Mouse (Mus musculus) myocyte (in vitro differentiated cells): ENCODE measurements at regions not wholly inside any gene's neighbourhood (a gene's known extent, or its start where the extent isn't known, plus 50 kb on each side); places are given as distances from the start of the nearest gene placed in this dataset.

Source experiments
- H3K27me3 ChIP-seq: one replicate; pipeline ENCODE4 v1.6.1; 2011; ENCODE audit not compliant: control insufficient read depth, insufficient read depth, insufficient read length
- H3K36me3 ChIP-seq: one replicate; pipeline ENCODE4 v1.6.1; 2011; ENCODE audit not compliant: control insufficient read depth, insufficient read depth
- H3K4me2 ChIP-seq: one replicate; pipeline ENCODE4 v1.6.1; 2011; ENCODE audit warnings: low read depth, control low read depth
- H3K4me3 ChIP-seq: one replicate; pipeline ENCODE4 v1.5.1; 2011; ENCODE audit warnings: mild to moderate bottlenecking, control low read depth, moderate library complexity
- H3K79me2 ChIP-seq: one replicate; pipeline ENCODE4 v1.6.1; 2011; ENCODE audit not compliant: control insufficient read depth, insufficient read depth
- H3ac ChIP-seq: one replicate; pipeline ENCODE4 v1.6.1; 2011; ENCODE audit not compliant: control insufficient read depth, insufficient read length
- CEBPB ChIP-seq: IDR thresholded peaks from 2 replicates; pipeline ENCODE4 v1.6.1; 2011; ENCODE audit warnings: mild to moderate bottlenecking, moderate library complexity; ENCODE audit not compliant: poor library complexity, insufficient read depth, severe bottlenecking
- E2F4 ChIP-seq: IDR thresholded peaks from one replicate; pipeline ENCODE4 v1.6.1; 2011; ENCODE audit warnings: mild to moderate bottlenecking, control low read depth, moderate library complexity; ENCODE audit not compliant: insufficient read depth
- MAX ChIP-seq: IDR thresholded peaks from one replicate; pipeline ENCODE4 v1.6.1; 2011; ENCODE audit warnings: low read depth, mild to moderate bottlenecking, control low read depth
- MYOD1 ChIP-seq, 3 experiments: IDR thresholded peaks; one replicate each; pipeline ENCODE4 v1.6.1; 2011; ENCODE audit warnings: control low read depth in 2 of 3, low read depth in 2 of 3, mild to moderate bottlenecking in 2 of 3, moderate library complexity in 1 of 3; ENCODE audit not compliant: insufficient read length in 2 of 3, control insufficient read depth in 1 of 3
- MYOG ChIP-seq, 3 experiments: IDR thresholded peaks; one replicate each; pipeline ENCODE4 v1.6.1; 2011; ENCODE audit warnings: control low read depth in 2 of 3, low read depth in 2 of 3, mild to moderate bottlenecking in 2 of 3; ENCODE audit not compliant: insufficient read length in 2 of 3, control insufficient read depth in 1 of 3, insufficient read depth in 1 of 3
- POLR2A ChIP-seq: IDR thresholded peaks from one replicate; pipeline ENCODE4 v1.6.1; 2011; ENCODE audit warnings: low read depth, mild to moderate bottlenecking, control low read depth, moderate library complexity; ENCODE audit not compliant: insufficient read length
- POLR2AphosphoS2 ChIP-seq: IDR thresholded peaks from one replicate; pipeline ENCODE4 v1.6.1; 2011; ENCODE audit warnings: low read depth, control low read depth; ENCODE audit not compliant: insufficient read length
- REST ChIP-seq: IDR thresholded peaks from one replicate; pipeline ENCODE4 v1.6.1; 2011; ENCODE audit warnings: mild to moderate bottlenecking, control low read depth, moderate library complexity; ENCODE audit not compliant: insufficient read depth, insufficient read length
- SRF ChIP-seq: IDR thresholded peaks from one replicate; pipeline ENCODE4 v1.6.1; 2011; ENCODE audit warnings: low read depth; ENCODE audit not compliant: control insufficient read depth, insufficient read length
- TCF12 ChIP-seq: IDR thresholded peaks from one replicate; pipeline ENCODE4 v1.6.1; 2011; ENCODE audit warnings: mild to moderate bottlenecking, control low read depth; ENCODE audit not compliant: poor library complexity, insufficient read depth, severe bottlenecking
- TCF3 ChIP-seq: IDR thresholded peaks from one replicate; pipeline ENCODE4 v1.6.1; 2011; ENCODE audit warnings: low read depth, control low read depth; ENCODE audit not compliant: insufficient read length
- USF1 ChIP-seq: IDR thresholded peaks from one replicate; pipeline ENCODE4 v1.6.1; 2011; ENCODE audit warnings: low read depth, mild to moderate bottlenecking, control low read depth, moderate library complexity

DNA sequence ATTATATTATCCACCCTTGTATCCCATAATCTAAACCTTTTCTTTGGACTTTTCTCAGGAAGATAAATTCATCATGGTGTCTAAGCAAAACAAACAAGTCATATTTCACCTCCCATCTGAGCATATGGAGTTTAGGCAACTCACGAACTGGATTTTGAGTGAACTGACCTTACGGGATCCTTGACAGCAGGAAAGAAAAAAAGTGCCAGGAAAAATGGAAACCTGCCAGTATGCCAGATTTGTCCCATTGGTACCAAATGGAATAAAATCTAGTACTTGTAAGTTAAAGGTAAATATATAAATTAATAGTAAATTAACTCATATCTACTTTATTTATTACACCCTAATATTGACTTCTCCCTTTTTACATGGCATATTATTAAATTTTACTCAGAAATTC lies 360.0 kb upstream of the Tmprss15 start:
- H3K27me3 ChIP-seq = no peaks in the 10 kb centered on the region
- H3ac ChIP-seq = no peak overlapping the region
- no peak overlapping the region for H3K4me3 ChIP-seq
- no peaks in the 10 kb centered on the region for H3K36me3 ChIP-seq
- no peaks in the 10 kb centered on the region for H3K79me2 ChIP-seq
- TF ChIP-seq TCF3 = no peak
- no peak for TF ChIP-seq SRF
- no peak for TF ChIP-seq POLR2AphosphoS2
- TF ChIP-seq MAX = no peak
- TF ChIP-seq USF1 = no peak
- no peak for TF ChIP-seq MYOG (IDR thresholded peaks at IDR 0.05; ENCODE audit: control insufficient read depth in 1 of 3, insufficient read depth in 1 of 3, insufficient read length in 2 of 3, low read depth in 2 of 3)
- TF ChIP-seq CEBPB = no peak
- TF ChIP-seq E2F4 = no peak
- no peak for TF ChIP-seq MYOD1 (IDR thresholded peaks at IDR 0.05; ENCODE audit: control insufficient read depth in 1 of 3, insufficient read length in 2 of 3, low read depth in 2 of 3)
- no peak for TF ChIP-seq TCF12
- TF ChIP-seq POLR2A = no peak
- TF ChIP-seq REST = no peak
- no peak overlapping the region for H3K4me2 ChIP-seq

DNA sequence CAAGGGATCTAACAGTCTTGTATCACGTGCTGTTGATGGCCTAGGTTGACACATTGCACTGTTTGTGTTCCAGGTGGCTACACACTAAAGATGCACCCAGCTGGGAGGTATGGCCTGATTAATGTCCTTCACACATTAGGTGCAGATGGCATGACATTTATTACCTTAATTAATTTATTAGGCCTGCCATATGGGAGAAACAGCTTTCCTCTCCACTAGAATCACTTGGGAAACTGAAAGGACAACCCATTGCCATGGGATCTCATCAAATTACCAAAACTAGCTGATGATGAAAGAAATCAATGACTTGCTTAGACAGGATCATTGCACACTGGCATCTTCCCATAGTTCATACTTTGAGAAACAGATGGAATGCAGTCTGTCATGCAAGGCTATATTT lies 358.8 kb upstream of the Tmprss15 start:
- Histone ChIP-seq H3ac (no peak overlapping the region), H3K27me3 (no peaks in the 10 kb centered on the region), H3K36me3 (no peaks in the 10 kb centered on the region), H3K4me3 (no peak overlapping the region), H3K79me2 (no peaks in the 10 kb centered on the region), H3K4me2 (no peak overlapping the region)
- no peak for TF ChIP-seq USF1
- no peak for TF ChIP-seq POLR2AphosphoS2
- no peak for TF ChIP-seq E2F4
- no peak for TF ChIP-seq MYOG (IDR thresholded peaks at IDR 0.05; ENCODE audit: control insufficient read depth in 1 of 3, insufficient read depth in 1 of 3, insufficient read length in 2 of 3, low read depth in 2 of 3)
- no peak for TF ChIP-seq TCF3
- no peak for TF ChIP-seq POLR2A
- TF ChIP-seq MYOD1 (IDR thresholded peaks at IDR 0.05; ENCODE audit: control insufficient read depth in 1 of 3, insufficient read length in 2 of 3, low read depth in 2 of 3) = no peak
- TF ChIP-seq REST = no peak
- no peak for TF ChIP-seq MAX
- TF ChIP-seq TCF12 = no peak
- TF ChIP-seq CEBPB = no peak
- TF ChIP-seq SRF = no peak

DNA sequence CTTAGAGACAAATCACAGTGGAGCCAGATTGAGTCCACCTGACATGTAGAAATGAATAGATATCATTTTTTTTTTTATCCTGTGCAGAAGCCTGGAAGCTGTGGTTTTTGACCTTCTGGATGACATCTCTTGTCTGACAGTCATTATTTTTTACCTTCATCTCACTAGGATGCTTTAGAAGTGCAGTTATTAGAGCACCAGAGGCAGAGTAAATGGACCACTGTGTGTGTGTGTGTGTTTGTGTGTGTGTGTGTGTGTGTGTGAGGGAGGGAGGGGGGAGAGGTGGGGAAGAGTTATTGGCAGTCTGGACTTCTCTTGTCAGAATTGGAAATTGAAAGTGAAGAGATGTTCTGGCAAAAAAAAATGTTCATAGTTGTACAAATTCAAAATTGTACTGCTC lies 316.5 kb upstream of the Tmprss15 start:
- no peak for TF ChIP-seq TCF12

DNA sequence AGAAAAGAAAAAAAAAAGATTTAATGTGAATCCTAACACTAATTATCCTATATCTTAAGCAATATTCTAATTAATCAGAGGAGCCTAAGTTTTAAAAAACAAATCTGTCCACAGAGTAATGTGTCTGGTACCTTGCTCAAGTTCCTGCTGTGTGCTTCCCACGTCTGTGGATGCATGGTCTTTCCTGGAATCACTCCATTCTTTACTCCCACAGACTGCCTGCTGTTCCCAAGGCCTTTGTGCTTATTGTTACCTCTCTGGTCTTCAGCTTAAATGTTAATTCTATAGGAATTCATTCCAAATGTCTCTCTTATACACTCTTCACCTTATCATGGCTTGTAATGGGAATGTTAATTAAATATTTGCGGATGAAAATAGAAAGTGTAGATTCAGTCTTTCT lies 315.3 kb upstream of the Tmprss15 start:
- TF ChIP-seq MYOG (IDR thresholded peaks at IDR 0.05; ENCODE audit: control insufficient read depth in 1 of 3, insufficient read depth in 1 of 3, insufficient read length in 2 of 3, low read depth in 2 of 3) (no peak), TCF3 (no peak), CEBPB (no peak), USF1 (no peak), SRF (no peak), REST (no peak), MYOD1 (IDR thresholded peaks at IDR 0.05; ENCODE audit: control insufficient read depth in 1 of 3, insufficient read length in 2 of 3, low read depth in 2 of 3) (no peak), TCF12 (no peak), POLR2AphosphoS2 (no peak), MAX (no peak), E2F4 (no peak), POLR2A (no peak)

More for the DNA sequence above, 316.5 kb upstream of the Tmprss15 start:
- no peak overlapping the region for H3K4me3 ChIP-seq
- H3K4me2 ChIP-seq = no peak overlapping the region
- H3ac ChIP-seq = no peak overlapping the region
- H3K79me2 ChIP-seq = no peaks in the 10 kb centered on the region
- no peaks in the 10 kb centered on the region for H3K27me3 ChIP-seq
- no peaks in the 10 kb centered on the region for H3K36me3 ChIP-seq

GRCm38 (mm10) chr16:79404064-79404463 lies 313.2 kb upstream of the Tmprss15 start:
- H3K4me2 ChIP-seq = no peak overlapping the region
- H3K27me3 ChIP-seq = no peaks in the 10 kb centered on the region
- no peak overlapping the region for H3ac ChIP-seq
- H3K4me3 ChIP-seq = no peak overlapping the region
- TF ChIP-seq MAX = no peak
- TF ChIP-seq MYOD1 (IDR thresholded peaks at IDR 0.05; ENCODE audit: control insufficient read depth in 1 of 3, insufficient read length in 2 of 3, low read depth in 2 of 3) = no peak
- TF ChIP-seq REST = no peak
- TF ChIP-seq POLR2AphosphoS2 = no peak
- no peak for TF ChIP-seq CEBPB
- H3K79me2 ChIP-seq = no peaks in the 10 kb centered on the region
- no peaks in the 10 kb centered on the region for H3K36me3 ChIP-seq

More for the DNA sequence above, 315.3 kb upstream of the Tmprss15 start:
- Histone ChIP-seq H3K4me2 (no peak overlapping the region), H3ac (no peak overlapping the region), H3K79me2 (no peaks in the 10 kb centered on the region), H3K4me3 (no peak overlapping the region), H3K36me3 (no peaks in the 10 kb centered on the region), H3K27me3 (no peaks in the 10 kb centered on the region)
